Mouse (Mus musculus) spleen, adult 2 months (tissue): Measurements from ENCODE around the gene Akna.

Experiments
- CTCF ChIP-seq: fragments of 200-500 bp; IDR thresholded peaks from 2 replicates; pipeline ENCODE4 v1.5.1; 2011; ENCODE audit warnings: mild to moderate bottlenecking, inconsistent platforms; ENCODE audit not compliant: insufficient read depth, insufficient read length, insufficient replicate concordance; ENCODE audit errors: extremely low read depth
- POLR2A ChIP-seq: fragments of 200-500 bp; IDR thresholded peaks from 2 replicates; pipeline ENCODE4 v1.6.1; 2011; ENCODE audit warnings: low read depth, low read length, inconsistent platforms

GRCm38 (mm10) chr4:63399691-63400270 lies 3.4 kb downstream of the Akna start:
- TF ChIP-seq POLR2A: no peak
- no peak for TF ChIP-seq CTCF
